ENCODE assay signal across 7 mouse cellular contexts in the genomic region with DNA sequence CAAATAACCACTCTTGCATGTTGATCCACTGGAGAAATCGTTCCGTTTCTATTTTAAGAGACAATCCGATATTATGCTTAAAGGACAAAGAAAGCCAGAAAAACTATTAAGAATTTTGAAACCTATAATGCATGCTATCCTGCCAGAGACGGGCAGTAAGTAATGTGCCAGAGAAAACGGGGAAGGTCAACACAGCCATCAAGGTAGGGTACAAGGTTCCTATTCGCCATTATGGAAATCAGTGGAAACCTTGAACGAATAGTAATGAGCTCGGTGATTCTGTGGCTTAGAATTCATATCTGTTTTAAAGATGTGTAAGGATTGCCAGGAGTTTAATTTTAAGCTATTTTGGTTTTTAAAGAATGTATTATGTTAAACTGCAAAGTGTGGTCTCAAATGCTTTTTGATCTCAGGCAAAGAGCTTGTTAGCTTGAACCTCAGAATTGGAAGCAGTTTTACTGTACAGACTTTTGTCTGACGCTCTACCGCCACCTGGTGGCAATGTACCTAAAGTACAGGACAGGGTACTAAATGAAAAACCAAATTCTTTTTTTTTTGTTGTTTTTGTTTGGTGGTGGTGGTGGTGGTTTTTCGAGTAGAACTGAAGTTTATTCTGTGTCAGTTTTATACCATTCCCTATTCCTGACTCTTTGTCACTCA.
DNase-seq lines count a peak whose midpoint lies in the region; ATAC-seq and TF ChIP-seq lines count a peak whose summit lies in the region.

No protein-coding gene starts in this region.

- no peak overlapping the region for H3K27ac ChIP-seq in ES-Bruce4 (ENCODE audit: insufficient read depth, low read length)
- peak overlapping the region; percentile 32; the same call in 1 of the 2 replicates for H3K27ac ChIP-seq in forebrain, embryonic 16.5 days (ENCODE audit: low read length)

- H3K27me3 ChIP-seq in ES-Bruce4 (ENCODE audit: control insufficient read depth, insufficient read depth, low read length, poor library complexity, severe bottlenecking), result no peaks in the 10 kb centered on the region
- H3K27me3 ChIP-seq in forebrain, embryonic 16.5 days (replicated peaks; ENCODE audit: control insufficient read depth, insufficient read depth, low read length), result no peaks in the 10 kb centered on the region

- no peak for TF ChIP-seq POLR2A in ES-Bruce4 (IDR thresholded peaks at IDR 0.05; ENCODE audit: insufficient read depth, low read length)

- H3K9ac ChIP-seq in ES-Bruce4 (ENCODE audit: low read depth, poor library complexity, severe bottlenecking), result no peak overlapping the region
- H3K9ac ChIP-seq in forebrain, embryonic 16.5 days (replicated peaks; ENCODE audit: low read depth, low read length), result no peak overlapping the region

- no peak overlapping the region for H3K4me3 ChIP-seq in ES-Bruce4 (ENCODE audit: low read depth, low read length)
- H3K4me3 ChIP-seq in forebrain, embryonic 16.5 days (replicated peaks; ENCODE audit: low read length), result no peak overlapping the region

- no peaks in the 10 kb centered on the region for H3K4me1 ChIP-seq in ES-Bruce4 (ENCODE audit: control insufficient read depth, insufficient read depth, low read length)
- peaks cover 3% of the 10 kb centered on the region; the same call in 1 of the 2 replicates for H3K4me1 ChIP-seq in forebrain, embryonic 16.5 days (replicated peaks; ENCODE audit: control insufficient read depth, insufficient read depth, low read length)

- DNase-seq in B cell, adult 2 months, result peak; percentile 58
- peak; percentile 31 for DNase-seq in c-Kit-positive CD71-positive TER-119-positive erythroid progenitor cells, embryonic 14.5 days (ENCODE audit: low spot score)
- DNase-seq in kidney, postnatal 14 days, result peak; percentile 65
- DNase-seq in lung, postnatal 14 days, result peak; percentile 65
- DNase-seq in right cerebral cortex, postnatal 14 days, result peak; percentile 88

- WGBS in forebrain, embryonic 16.5 days, result 47% methylated on average over 11 of the region's 11 CpGs

- H3K36me3 ChIP-seq in ES-Bruce4 (ENCODE audit: control insufficient read depth, insufficient read depth, low read length, poor library complexity, severe bottlenecking), result no peaks in the 10 kb centered on the region
- no peaks in the 10 kb centered on the region for H3K36me3 ChIP-seq in forebrain, embryonic 16.5 days (ENCODE audit: control insufficient read depth, insufficient read depth)

- no peaks in the 10 kb centered on the region for H3K9me3 ChIP-seq in ES-Bruce4 (replicated peaks; ENCODE audit: control insufficient read depth, insufficient read depth, low read length, poor library complexity, severe bottlenecking)
- H3K9me3 ChIP-seq in forebrain, embryonic 16.5 days (ENCODE audit: control insufficient read depth, low read length), result no peaks in the 10 kb centered on the region; the same call in 1 of the 2 replicates

- TF ChIP-seq EP300 in ES-Bruce4 (IDR thresholded peaks at IDR 0.05; ENCODE audit: insufficient read depth, low read depth, low read length), result no peak

- peak; percentile 6 for TF ChIP-seq CTCF in ES-Bruce4 (IDR thresholded peaks at IDR 0.05; ENCODE audit: low read depth, low read length)

- ATAC-seq in forebrain, embryonic 16.5 days, result peak; percentile 70; the same call in 1 of the 2 replicates

- no peak overlapping the region for H3K4me2 ChIP-seq in forebrain, embryonic 16.5 days (ENCODE audit: low read length)

Comparison
In these comparisons a context has a peak if more than half of its experiments do, and no peak if none do; other contexts are left out.
1. DNase-seq: peak in every context shown above with its lines; median percentile 88 in right cerebral cortex, postnatal 14 days; 65 in kidney, postnatal 14 days; 65 in lung, postnatal 14 days; 58 in B cell, adult 2 months; 31 in c-Kit-positive CD71-positive TER-119-positive erythroid progenitor cells, embryonic 14.5 days.